In the genomic region with DNA sequence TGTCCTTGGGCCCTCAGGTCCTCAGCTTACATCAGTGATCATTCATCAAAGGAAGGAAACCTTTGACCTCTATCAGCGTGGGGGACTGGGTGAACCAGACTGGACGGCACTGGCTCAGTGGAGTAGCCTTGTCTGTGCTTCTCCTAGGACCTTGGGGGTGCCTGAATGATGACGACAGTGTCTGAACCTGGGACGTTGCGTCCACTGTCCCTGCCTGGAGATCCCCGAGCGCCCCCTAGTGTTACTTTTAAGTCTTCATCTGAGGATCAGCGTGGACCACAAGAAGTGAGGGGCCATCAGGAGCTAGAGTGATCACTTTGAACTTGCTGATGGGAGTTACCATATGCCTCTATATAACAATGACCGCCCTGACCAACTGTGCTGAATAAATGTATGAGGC, we compare ENCODE assay signal across 8 mouse cellular contexts. TPM values are rescaled to one million over a fixed set of nuclear protein-coding genes. Genes with fewer than 3 reads are reported as not detected.
DNase-seq lines count a peak whose midpoint lies in the region; ATAC-seq lines count a peak whose summit lies in the region.

No protein-coding gene starts in this region.

- peaks cover 41% of the 10 kb centered on the region for H3K27me3 ChIP-seq in forebrain, embryonic 10.5 days (ENCODE audit: poor library complexity, severe bottlenecking)
- H3K27me3 ChIP-seq in forebrain, embryonic 12.5 days: peaks cover 43% of the 10 kb centered on the region
- H3K27me3 ChIP-seq in neural tube, embryonic 15.5 days (replicated peaks): peaks cover 24% of the 10 kb centered on the region

- no peak for ATAC-seq in forebrain, embryonic 12.5 days (ENCODE audit: low FRiP score)
- no peak for ATAC-seq in neural tube, embryonic 15.5 days (ENCODE audit: low FRiP score)

- no peak overlapping the region for H3K9ac ChIP-seq in forebrain, embryonic 12.5 days
- H3K9ac ChIP-seq in neural tube, embryonic 15.5 days (replicated peaks): no peak overlapping the region

- H3K9me3 ChIP-seq in forebrain, embryonic 10.5 days: no peaks in the 10 kb centered on the region
- no peaks in the 10 kb centered on the region for H3K9me3 ChIP-seq in forebrain, embryonic 12.5 days
- no peaks in the 10 kb centered on the region for H3K9me3 ChIP-seq in neural tube, embryonic 15.5 days (replicated peaks)

- WGBS in forebrain, embryonic 10.5 days: 4% methylated on average over 9 of the region's 9 CpGs
- 6% methylated on average over 9 of the region's 9 CpGs for WGBS in forebrain, embryonic 12.5 days
- 4% methylated on average over 9 of the region's 9 CpGs for WGBS in neural tube, embryonic 15.5 days

- H3K4me2 ChIP-seq in forebrain, embryonic 12.5 days: no peak overlapping the region
- H3K4me2 ChIP-seq in neural tube, embryonic 15.5 days: no peak overlapping the region

- no peak overlapping the region for H3K4me3 ChIP-seq in forebrain, embryonic 10.5 days
- H3K4me3 ChIP-seq in forebrain, embryonic 12.5 days (replicated peaks): no peak overlapping the region
- H3K4me3 ChIP-seq in neural tube, embryonic 15.5 days (replicated peaks): no peak overlapping the region

- DNase-seq in forebrain, embryonic 10.5 days (ENCODE audit: extremely low spot score, low spot score): peak; percentile 28
- DNase-seq in neural tube, embryonic 10.5 days (ENCODE audit: extremely low spot score, low spot score): peak; percentile 31
- DNase-seq in embryo, embryonic 11 days: peak; percentile 79
- peak; percentile 55 to 65 for DNase-seq in kidney, postnatal 4 days
- peak; percentile 40 for DNase-seq in skeletal muscle tissue, adult 2 months (ENCODE audit: low read depth, low spot score)
- no peak for DNase-seq in left cerebral cortex, adult 9 months (ENCODE audit: low spot score in 2 of 2)

- peaks cover 7% of the 10 kb centered on the region for H3K4me1 ChIP-seq in forebrain, embryonic 10.5 days
- H3K4me1 ChIP-seq in forebrain, embryonic 12.5 days: peaks cover 5% of the 10 kb centered on the region
- H3K4me1 ChIP-seq in neural tube, embryonic 15.5 days: peaks cover 6% of the 10 kb centered on the region

- no peak overlapping the region for H3K27ac ChIP-seq in forebrain, embryonic 10.5 days
- no peak overlapping the region for H3K27ac ChIP-seq in forebrain, embryonic 12.5 days
- H3K27ac ChIP-seq in neural tube, embryonic 15.5 days (replicated peaks): no peak overlapping the region

- H3K36me3 ChIP-seq in forebrain, embryonic 10.5 days (replicated peaks): no peaks in the 10 kb centered on the region
- no peaks in the 10 kb centered on the region for H3K36me3 ChIP-seq in forebrain, embryonic 12.5 days (replicated peaks)
- no peaks in the 10 kb centered on the region for H3K36me3 ChIP-seq in neural tube, embryonic 15.5 days

RNA-seq across cellular contexts. Expression of gene Lbx1, which starts 19.4 kb away (rescaled TPM):
- polyA plus RNA-seq in forebrain, embryonic 10.5 days (2016; fragmentation: Nextera tagmentation; extraction: Ambion mirVana): not detected in 2 replicates
- polyA plus RNA-seq in forebrain, embryonic 12.5 days (2016; fragmentation: Nextera tagmentation; extraction: Ambion mirVana): not detected in 2 replicates
- 10.9 and 16.9 TPM in 2 replicates for polyA plus RNA-seq in neural tube, embryonic 15.5 days (2015; fragmentation: Nextera tagmentation; extraction: Ambion mirVana)

Comparison
In these comparisons a context has a peak if more than half of its experiments do, and no peak if none do; other contexts are left out.
1. DNase-seq: peak in forebrain, embryonic 10.5 days (single experiment), neural tube, embryonic 10.5 days (single experiment), embryo, embryonic 11 days (single experiment), kidney, postnatal 4 days (2 of 2) and skeletal muscle tissue, adult 2 months (single experiment); none in left cerebral cortex, adult 9 months (0 of 2).
2. RNA of gene Lbx1, which starts 19.4 kb away (polyA plus RNA-seq): 10.9 to 16.9 TPM in neural tube, embryonic 15.5 days; not detected in forebrain, embryonic 10.5 days and not detected in forebrain, embryonic 12.5 days; every median in the first group is over 10 times any median in the second.